Mouse (Mus musculus): ENCODE measurements around the gene Srrt.

Srrt gene

DNA sequence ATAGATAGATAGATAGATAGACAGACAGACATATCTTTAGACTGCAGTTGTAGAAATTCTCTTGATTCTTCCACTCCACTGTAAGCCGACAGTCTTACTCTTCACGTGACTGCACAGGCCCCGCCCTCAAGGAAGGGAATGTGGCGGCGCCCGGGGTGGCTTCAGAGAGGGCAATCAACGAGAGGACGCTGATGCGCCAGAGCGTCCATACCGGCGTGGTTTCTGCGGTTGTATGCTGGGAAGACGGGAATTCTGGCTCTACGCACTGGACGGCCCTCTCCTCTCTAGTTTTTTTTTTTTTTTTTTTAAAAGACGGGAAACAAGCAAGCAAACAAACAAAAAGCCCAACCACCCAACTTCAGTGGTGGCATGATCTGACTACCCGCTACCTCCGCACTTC lies 30.8 kb upstream of the Srrt start:
- in situ Hi-C loops (cut with MboI), result no loop called here

DNA sequence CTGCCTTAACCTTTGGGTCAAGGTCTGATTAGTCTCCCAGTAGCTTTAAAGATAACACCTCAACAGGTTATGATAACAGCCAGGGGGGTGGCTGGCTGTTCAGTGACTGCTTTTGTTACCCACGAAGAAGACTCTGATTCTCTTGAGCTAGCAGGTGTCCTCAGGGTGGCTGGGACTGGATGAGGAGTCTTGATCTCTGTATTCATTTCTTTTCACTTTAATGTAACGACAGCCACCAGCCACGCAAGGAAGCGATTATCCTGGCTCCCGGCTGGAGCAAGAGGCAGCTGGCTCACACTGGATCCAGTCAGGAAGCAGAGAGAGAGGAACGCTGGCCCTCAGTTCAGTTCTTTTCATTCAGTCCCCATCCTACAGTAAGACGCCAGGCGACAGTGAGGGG lies 29.7 kb upstream of the Srrt start:
- in situ Hi-C loops (cut with MboI), result no loop called here

DNA sequence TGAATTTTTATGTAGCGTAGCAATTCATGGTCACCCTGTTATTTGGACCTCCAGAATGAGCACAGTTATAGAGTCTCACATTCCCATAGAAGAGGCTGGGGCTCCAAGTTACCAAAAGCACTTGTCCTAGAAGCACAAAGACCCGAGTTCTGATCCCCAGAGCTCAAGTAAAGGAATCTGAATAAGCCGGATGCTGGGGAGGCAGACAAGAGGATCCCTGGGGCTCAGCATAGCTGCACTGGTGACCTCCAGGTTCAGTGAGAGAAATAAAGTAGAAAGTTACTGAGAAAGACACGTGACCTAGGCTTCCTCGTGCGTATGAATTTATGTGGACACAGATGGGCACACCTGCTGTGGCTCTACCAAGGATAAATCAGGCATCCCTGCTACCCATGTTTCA lies 27.6 kb upstream of the Srrt start:
- in situ Hi-C loops (cut with MboI), result no loop called here

DNA sequence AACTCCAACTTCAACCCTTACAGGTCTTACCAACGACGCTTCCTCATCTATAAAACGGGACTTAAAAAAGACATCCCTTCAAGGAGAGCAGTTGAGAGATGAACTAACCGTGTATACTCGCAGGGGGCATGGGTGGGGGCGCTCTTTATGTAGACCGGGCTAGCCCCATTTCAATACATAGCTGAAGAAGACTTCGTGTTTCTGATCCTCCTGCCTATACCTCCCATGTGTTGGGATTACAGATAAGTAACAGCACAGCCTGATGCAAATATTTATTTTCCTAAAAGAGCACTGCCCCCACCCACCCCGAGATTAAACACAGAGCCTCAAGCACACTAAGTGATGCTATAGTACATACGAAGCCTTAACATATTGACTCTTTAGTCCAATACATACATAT lies 26.8 kb upstream of the Srrt start:
- in situ Hi-C loops (cut with MboI), result no loop called here

DNA sequence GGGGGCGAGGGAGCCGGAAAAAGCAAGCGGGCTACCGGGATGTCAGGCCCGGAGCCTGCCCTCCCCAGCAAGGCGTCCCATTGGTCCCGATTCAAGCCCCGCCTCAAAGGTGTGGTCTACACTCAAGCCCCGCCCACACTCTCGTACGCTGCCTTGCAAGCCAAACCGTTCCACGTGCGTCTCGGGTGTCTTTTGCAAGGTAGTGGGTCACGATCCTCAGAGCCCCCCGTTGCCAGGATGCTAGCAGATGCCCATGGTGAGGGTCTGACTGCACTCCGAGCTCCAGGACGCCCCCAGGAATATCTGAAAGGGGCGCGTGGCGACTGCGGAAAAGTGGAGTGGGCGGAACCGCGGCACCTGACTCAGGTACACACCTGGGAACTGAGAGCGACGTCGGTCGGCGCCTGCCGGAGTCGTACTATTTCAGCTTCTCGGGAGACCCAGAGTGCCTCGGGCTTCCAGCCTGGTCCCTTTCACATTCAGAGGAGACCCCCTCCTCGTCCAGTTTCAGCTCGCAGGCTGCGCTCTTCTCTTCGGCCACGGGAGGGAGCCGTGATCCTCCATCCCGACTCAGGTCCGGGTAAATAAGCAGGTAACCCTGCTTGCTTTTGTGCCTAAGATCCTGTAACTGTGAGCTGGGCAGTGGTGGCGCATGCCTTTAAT lies 26.2 kb upstream of the Srrt start, which contains the start of gene Slc12a9:
Gene Slc12a9, minus strand, starts transcription at position 86 of the 663 bp plus-strand sequence.
- in situ Hi-C loops (cut with MboI), result no loop called here

DNA sequence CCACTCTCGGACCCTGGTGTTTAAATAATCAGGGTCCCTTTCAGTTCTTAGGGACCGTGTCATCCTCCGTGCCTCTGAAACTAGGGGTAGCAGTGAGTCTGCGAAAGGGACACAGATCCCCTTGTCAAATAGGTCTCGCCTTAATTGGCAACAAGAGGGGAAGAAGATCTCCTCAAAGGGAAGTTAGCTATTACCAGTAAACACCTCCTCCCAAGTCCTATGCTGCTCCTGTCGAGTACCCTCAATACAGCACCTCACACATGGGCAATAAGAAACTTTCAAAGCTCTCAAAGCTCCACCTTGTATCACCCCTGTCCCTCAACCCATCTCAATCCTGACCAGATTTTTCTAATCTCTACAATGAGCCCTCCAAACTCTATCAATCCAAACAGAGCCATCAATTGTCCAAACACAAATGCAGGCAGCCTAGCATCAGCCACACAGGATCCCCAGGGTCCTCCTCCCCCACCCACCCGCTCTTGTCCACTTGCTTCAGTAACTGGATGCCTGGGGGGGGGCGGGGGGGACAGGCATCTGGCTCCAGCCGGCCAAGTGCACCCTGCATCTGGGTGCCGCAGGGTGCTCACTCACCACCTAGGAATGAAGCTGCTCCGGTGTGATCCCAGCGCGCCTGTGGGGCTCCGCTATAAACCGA lies 25.5 kb upstream of the Srrt start:
- in situ Hi-C loops (cut with MboI), result no loop called here

DNA sequence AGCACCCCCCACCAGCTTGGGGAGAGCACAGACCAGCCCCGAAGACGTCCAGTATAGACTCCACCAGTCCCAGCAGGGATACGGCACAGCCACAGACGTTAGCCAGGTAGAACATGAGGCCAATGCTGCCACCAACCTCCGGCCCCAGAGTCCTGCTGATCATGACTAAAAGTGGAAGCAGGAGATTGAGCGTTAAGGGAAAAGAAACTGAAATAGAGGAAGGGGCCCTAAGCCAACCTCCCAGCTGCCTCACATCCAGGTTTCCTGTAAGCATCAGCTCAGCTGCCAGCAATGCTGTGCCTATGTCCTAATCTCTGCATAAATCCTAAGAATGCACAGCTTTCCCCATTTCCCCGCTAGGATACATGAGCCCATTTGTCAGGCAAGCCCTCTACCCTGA lies 23.4 kb upstream of the Srrt start:
- in situ Hi-C loops (cut with MboI), result no loop called here

DNA sequence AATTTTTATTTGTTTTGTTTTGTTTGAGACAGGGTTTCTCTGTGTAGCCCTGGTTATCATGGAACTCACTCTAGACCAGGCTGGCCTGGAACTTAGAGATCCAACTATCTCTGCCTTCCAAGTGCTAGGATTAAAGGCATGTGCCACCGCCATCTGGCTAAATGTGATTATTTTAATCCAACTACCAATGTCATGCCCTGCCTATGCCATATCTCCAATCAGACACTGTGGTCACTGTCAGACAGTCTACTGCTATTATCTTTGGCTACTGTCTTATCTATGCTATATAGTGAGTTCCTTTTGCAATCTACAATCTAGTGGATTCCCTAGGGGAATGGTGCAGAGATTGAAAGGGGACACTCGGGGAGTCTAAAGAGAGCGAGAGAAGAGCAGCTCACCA lies 13.5 kb upstream of the Srrt start:
- in situ Hi-C loops (cut with MboI), result no loop called here

DNA sequence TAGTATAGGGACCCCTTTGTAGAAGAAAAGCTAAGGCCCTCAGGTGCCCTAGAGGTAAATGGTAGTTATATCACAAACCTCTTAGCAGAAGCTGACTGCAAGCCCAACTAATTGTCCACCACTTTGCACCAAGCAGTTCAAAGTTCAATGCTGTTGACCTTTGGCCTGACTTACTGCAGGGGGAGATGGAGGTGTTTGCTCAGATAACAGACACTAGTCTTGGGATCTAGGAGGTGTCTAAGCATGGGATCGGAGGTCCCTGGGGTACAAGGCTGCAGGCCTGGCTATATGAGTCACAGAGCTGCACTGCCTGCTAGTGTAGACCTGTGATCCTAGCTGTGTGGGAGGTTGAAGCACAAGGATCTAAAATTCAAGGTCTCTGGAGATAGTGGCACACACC lies 11.1 kb upstream of the Srrt start:
- in situ Hi-C loops (cut with MboI), result no loop called here

DNA sequence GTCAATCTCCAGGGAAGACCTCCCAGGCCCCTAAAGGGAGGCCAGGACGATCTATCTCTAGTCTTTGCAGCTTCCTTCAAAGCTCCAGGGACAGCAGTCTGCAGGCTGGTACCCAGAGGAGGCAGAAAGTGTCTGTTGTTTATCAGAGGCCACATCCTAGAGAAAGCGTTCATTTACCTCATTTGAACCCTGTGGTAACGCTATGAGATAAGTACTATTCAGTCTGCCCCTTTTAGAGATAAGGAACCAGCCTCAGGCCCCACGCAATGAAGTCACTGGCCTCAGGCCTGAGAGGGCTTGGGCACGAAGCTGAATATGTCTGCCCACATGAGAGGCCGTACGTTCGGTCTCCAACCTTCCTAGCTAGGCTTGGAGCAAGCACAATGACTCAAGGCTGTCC lies 9.9 kb upstream of the Srrt start:
- in situ Hi-C loops (cut with MboI), result no loop called here

DNA sequence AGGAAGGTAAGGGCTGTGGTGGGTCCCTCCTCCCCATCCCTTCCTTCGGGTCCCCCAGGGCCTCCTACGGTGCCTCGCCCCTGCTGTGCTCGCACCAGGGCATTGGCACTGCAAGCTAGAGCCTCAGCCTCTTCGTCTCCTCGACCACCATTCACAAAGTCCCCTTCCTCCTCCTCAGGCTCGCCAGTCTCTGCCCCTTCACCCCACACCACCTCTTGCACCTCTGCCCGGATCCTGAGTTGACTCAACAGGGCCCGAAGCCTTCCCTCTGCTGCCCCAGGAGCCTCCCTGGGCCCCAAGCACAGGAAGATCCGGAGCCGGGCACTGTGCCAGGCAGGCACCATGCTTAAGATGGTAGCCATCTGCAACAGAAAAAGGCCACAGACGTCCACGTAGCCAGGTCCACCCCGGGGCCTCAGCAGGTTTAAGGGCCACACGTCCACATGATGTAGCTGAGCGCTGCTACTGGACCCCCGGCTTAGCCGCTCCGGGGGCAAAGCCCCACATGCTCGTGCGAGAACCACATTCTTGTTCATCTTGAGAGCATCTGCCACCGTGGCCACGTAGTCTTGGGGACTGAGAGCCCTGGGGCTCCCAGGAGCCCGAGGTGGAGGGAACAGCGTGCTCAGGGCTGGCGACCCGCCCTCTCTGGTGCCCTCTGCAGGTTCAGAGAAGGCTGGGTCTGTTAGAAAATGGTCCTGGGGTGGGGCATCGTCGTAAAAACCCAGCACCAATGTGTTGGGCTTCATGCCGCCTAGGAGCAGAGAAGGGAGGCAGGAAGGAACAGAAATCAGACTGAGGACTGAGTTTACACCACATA lies 7.8 kb upstream of the Srrt start:
- in situ Hi-C loops (cut with MboI), result no loop called here

DNA sequence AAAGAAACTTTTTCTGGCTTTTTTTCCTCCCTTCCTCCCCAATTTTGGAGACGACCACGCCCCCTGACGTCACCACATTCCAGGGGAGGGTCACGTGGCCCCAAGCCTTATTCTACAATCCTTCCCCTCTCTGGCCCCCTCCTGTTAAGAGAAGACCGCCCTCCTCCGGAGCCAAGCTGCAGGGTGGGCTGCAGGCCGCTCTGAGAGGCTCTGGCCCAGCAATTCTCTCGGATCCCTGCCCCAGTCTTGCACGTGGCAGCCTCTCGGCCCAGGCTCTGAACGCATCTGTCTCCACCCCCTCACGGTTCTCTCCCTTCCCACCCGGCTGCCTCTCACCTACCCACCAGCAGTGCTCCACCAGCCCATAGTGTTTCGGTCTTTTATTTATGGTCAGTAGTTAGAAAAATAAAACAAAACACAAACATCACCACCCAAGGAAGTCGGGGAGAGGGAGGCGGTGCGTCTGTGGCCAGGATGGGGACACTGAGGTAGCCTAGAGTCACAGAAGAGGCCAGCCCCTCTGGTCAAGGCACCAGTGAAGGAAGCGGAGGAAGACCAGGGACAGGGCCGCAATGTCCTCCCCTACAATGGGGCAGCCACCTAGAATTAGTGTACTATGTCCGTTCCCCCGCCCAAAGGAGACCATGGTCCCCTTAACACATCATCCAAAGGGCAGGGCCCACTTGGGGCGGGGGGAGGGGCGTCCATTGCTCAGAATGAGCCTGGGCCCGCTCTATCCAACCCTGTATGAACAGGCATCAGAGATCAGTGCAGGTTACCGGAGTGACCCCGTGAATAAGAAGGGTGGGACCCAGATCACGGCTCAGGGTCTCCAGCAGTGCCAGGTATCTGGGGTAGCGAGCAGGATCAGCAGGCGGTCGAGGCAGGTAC lies 7.0 kb upstream of the Srrt start, which contains the start of gene Trip6:
Gene Trip6, minus strand, starts transcription at position 212 of the 891 bp plus-strand sequence.
- in situ Hi-C loops (cut with MboI), result no loop called here

DNA sequence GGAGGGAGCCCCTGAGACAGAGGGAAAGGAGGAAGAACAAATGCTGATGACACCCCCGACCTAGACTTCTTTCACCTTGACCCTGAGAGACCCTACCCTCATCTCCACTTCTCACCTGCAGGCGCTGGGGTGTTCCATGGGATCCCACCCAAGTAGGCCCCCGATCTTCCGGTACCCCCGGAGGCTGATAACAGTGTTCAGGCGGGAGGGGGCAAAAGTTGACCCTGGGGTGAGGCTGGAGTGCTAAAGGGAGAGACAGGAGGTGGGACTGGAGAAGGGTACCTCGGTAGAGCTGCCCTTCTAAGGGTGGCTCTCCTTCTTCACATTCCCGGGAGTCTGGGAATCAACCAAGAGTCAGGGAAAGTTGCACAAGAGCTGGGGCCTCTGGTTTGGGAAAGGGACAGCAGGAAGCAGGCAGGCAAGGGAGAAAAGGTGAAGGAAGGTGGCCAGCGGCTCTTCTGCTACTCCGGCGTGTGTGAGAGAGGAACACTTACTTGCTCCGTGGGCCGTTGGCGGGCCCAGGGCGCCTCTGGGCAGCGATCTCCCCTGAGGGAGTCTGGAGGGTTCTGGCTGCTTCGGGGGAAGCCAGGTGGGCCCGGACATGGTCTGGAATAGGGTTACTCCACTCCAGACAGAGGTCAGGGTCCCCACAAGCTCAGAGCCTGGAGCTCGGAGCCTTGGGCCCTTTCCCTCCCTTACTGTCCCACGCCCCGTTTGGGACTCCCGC lies 6.2 kb upstream of the Srrt start:
- in situ Hi-C loops (cut with MboI), result no loop called here

DNA sequence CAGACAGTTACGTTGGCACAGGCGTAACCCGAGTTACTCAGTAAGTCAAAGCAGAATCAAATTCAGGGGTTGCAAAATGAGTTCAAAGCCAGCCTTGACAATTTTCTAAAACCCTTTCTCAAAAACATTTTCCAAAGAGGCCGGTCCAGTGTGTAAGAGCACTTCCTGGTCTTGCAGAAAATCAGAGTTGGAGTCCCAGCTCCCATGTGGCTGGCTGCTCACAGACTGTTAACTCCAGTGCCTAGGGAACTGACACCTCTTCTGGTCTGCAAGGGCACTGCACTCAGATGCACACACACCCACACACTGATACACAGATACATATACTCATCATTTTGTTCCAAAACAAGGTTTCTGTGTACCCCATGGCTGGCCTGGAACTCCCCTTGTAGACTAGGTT lies 882 bp upstream of the Srrt start:
- in situ Hi-C loops (cut with MboI), result no loop called here

DNA sequence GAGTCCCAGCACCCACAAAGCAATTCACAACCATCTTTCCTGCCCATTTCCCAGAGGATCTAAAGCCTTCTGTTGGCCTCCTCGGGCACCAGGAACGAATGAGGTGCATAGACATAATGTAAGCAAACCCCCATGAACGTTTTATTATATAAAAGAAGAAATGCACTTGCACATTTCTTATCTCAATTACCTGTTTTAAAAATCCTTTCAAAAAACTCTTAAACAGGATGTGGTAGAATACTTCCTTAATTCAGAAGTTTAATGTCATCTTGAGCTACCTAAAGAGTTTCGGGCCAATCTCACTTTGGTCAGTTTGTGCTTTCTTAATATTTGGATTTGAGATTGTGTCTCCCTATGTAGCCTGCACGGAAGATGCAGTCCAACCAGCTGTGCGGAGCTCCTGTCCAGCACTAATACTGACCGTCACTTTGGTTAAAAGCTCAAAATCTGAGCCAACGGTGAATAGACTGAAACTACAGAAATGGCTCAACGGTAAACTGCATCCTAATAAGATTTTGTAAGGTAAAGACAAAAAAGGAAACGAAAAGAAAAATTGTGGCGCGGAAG lies 952 bp downstream of the Srrt start:
- in situ Hi-C loops (cut with MboI), result no loop called here

DNA sequence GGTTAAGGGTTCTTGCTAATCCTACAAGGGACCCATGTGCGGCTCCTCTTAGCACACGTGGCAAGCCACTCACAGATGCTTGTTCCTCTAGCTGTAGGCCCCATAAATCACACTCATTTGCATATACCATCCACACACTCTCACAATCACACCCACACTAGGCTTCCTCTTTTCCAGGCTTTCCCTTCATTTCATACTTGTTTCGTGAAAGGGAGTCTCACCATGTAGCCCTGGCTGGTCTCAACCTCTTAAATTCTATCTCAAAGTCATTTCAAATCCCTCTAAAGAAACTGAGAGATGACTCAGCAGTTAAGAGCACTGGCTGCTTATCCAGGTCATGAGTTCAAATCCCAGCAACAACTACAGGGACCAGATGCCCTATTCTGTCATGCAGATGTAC lies 1.7 kb downstream of the Srrt start:
- in situ Hi-C loops (cut with MboI), result no loop called here

DNA sequence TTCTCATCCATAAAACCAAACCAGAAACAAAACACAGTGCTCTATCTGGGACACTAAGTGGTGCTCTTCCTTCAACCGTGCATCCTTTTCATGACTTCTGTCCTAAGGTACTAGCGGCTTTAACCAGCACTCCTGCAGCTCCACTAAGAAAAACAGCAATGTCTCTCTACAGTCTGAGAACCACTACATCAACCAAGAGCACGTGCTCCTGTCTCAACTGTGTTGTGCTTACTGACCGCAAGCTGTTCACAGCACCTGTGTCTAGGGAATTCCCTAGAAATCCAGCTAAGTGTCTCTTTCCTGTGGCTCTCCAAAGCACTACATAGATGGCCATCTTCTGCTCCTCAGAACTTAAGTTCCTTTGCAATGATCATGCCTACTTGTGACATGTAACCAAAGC lies 2.7 kb downstream of the Srrt start:
- in situ Hi-C loops (cut with MboI), result no loop called here

DNA sequence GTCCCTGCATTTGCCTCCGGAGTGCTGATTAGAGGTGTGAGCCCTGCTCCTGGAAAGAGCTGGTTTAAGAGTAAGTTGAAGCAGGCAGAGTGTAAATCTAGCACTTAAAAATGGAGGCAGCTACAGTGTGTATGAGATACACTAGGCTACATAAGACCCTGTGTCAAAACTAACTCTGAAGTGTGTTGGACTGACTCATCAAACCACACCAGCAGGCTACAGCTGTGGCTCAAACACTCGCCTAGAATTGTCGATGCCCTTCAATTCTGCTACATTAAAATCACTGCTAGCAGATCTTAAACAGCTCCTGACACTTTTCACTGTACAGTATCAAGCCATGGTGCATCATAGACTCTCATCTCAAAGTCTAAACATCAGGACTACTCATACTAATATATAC lies 3.3 kb downstream of the Srrt start:
- in situ Hi-C loops (cut with MboI), result no loop called here

DNA sequence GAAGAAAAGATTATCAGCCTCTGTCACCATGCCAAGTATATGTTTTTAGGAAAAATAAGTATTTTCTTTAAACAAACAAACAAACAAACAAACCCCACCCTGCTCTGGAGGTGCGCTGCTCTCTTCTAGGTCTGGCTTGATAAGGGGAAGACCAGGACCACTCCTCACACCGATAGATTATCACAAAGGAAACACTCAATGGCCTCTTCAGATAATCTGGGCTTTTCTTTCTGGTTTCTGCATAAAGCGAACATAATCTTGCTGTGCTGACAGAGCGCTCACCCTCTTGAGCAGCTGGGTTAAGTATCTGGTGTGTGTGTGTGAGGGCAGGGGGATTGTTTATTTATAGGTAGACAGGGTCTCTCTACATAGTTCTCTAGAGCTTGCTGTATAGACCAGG lies 3.9 kb downstream of the Srrt start:
- in situ Hi-C loops (cut with MboI), result no loop called here

DNA sequence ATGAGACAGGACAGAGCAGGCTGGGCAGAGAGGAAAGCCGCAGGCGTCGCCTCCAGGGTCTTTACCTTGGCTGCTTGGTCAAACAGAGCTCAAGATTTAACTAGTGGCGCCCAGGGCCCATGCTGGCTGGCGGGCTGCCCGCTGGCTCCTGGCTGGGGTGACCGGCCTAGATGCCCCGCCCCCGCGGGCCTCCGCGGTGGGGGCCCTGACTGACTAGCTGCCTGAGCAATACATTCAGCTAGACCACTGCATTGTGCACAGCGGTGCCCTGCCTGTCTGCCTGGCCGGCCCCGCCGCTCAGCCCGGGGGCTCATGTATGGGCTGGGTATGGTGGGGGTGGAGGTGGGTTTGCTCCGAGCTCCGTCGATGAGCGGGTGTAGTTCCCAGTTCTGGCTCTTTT lies 6.2 kb downstream of the Srrt start:
- in situ Hi-C loops (cut with MboI), result no loop called here

DNA sequence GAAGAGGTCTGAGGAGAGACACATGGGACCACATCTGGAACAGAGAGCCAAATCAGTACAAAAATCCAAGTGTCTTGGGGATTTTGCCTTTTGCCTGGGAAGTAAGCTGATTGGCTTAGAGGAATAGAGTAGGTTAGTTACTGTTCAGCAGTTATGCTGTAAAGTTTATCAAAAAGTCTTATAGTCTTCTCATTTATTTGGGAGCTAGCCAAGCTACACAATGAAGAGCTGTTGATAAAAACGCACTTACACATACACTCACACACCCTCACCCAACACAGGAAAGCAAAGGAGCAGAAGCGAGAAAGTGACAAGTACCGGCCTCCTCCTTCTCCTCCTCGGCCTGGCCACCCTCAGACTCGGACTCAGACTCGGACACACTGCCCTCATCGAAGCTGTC lies 8.2 kb downstream of the Srrt start:
- in situ Hi-C loops (cut with MboI), result no loop called here
